Mouse (Mus musculus): ENCODE data around the gene Card9. TPM values are rescaled to one million over a fixed set of nuclear protein-coding genes. Genes with fewer than 3 reads are reported as not detected.
A peak's percentile ranks its signal among the peaks of the same experiment; 100 is the strongest.

The Card9 gene
- total RNA-seq, 2 experiments from 2014 or later = 1.8 to 1.9 TPM

- DNase-seq (ENCODE audit: low spot score) = peak; percentile 64
- intact Hi-C loops (cut with DNase I) = no loop called here
These were observed 4.2 kb upstream of the Card9 start for GRCm38 (mm10) chr2:26364738-26365465.

GRCm38 (mm10) chr2:26363481-26363880, 2.8 kb upstream of the Card9 start:
- DNase-seq (ENCODE audit: low spot score) = no peak
- intact Hi-C loops (cut with DNase I) = no loop called here

- DNase-seq (ENCODE audit: low spot score) = no peak
- intact Hi-C loops (cut with DNase I) = no loop called here
These were observed 2.3 kb upstream of the Card9 start for GRCm38 (mm10) chr2:26362991-26363390.

GRCm38 (mm10) chr2:26359983-26360382, 735 bp downstream of the Card9 start:
- DNase-seq (ENCODE audit: low spot score) = no peak
- intact Hi-C loops (cut with DNase I) = no loop called here

- no peak for DNase-seq (ENCODE audit: low spot score)
- intact Hi-C loops (cut with DNase I) = no loop called here
These were observed 1.9 kb downstream of the Card9 start for GRCm38 (mm10) chr2:26358667-26359320.

GRCm38 (mm10) chr2:26357484-26357883, 3.2 kb downstream of the Card9 start:
- intact Hi-C loops (cut with DNase I) = no loop called here
- no peak for DNase-seq (ENCODE audit: low spot score)

- intact Hi-C loops (cut with DNase I) = no loop called here
- no peak for DNase-seq (ENCODE audit: low spot score)
These were observed 4.0 kb downstream of the Card9 start for GRCm38 (mm10) chr2:26356678-26357077.

GRCm38 (mm10) chr2:26356231-26356630, 4.5 kb downstream of the Card9 start:
- DNase-seq (ENCODE audit: low spot score) = no peak
- intact Hi-C loops (cut with DNase I) = no loop called here

- intact Hi-C loops (cut with DNase I) = loop anchor here (2.0 kb wide), 1 partner anchor 54 kb away; no protein-coding TSS in a partner anchor
- no peak for DNase-seq (ENCODE audit: low spot score)
These were observed 6.3 kb downstream of the Card9 start for GRCm38 (mm10) chr2:26354401-26354800.

GRCm38 (mm10) chr2:26353066-26353980, 7.4 kb downstream of the Card9 start:
- intact Hi-C loops (cut with DNase I) = no loop called here
- DNase-seq (ENCODE audit: low spot score) = no peak

- DNase-seq (ENCODE audit: low spot score) = no peak
These were observed 8.3 kb downstream of the Card9 start for GRCm38 (mm10) chr2:26352291-26352910.

GRCm38 (mm10) chr2:26351358-26352290, 9.1 kb downstream of the Card9 start, which contains the start of gene Dnlz:
Gene Dnlz (minus strand): TSS chr2:26352110.
- peak; percentile 86 for DNase-seq (ENCODE audit: low spot score)
- intact Hi-C loops (cut with DNase I) = loop anchor here (1.0 kb wide), 2 partner anchors 26 to 38 kb away; partner anchors contain the start of genes Entr1 and Pmpca

More at GRCm38 (mm10) chr2:26352291-26352910, 8.3 kb downstream of the Card9 start:
- intact Hi-C loops (cut with DNase I) = loop anchor here (1.0 kb wide), 2 partner anchors 27 to 37 kb away; partner anchors contain the start of genes Entr1 and Pmpca

GRCm38 (mm10) chr2:26348241-26348640, 12.5 kb downstream of the Card9 start:
- intact Hi-C loops (cut with DNase I) = no loop called here
- DNase-seq (ENCODE audit: low spot score) = no peak

- DNase-seq (ENCODE audit: low spot score) = no peak
- intact Hi-C loops (cut with DNase I) = no loop called here
These were observed 17.9 kb downstream of the Card9 start for GRCm38 (mm10) chr2:26342609-26343490.

GRCm38 (mm10) chr2:26342044-26342443, 18.7 kb downstream of the Card9 start:
- intact Hi-C loops (cut with DNase I) = no loop called here
- DNase-seq (ENCODE audit: low spot score) = peak; percentile 64

GRCm38 (mm10) chr2:26341510-26341981, 19.2 kb downstream of the Card9 start:
- DNase-seq (ENCODE audit: low spot score) = peak; percentile 54
- intact Hi-C loops (cut with DNase I) = no loop called here

- intact Hi-C loops (cut with DNase I) = no loop called here
- peak; percentile 55 for DNase-seq (ENCODE audit: low spot score)
These were observed 21.5 kb downstream of the Card9 start for GRCm38 (mm10) chr2:26339204-26339551.

Data from heart, postnatal 25 days (tissue).